Mouse (Mus musculus) frontal cortex, adult (tissue): ENCODE data around the gene Galns.
A peak's percentile ranks its signal among the peaks of the same experiment; 100 is the strongest.
"Not testable (repeated sequence)": the region's sequence is repeated elsewhere in the genome, so short reads cannot be mapped to it uniquely, and the experiment has no call there.

ENCODE experiments used
- ATAC-seq: cut with Nextera tagmentation; 2 replicates; pipeline ENCODE4 v1.9.2; 2017; ENCODE audit warnings: mild to moderate bottlenecking, moderate library complexity, mixed read lengths; ENCODE audit not compliant: low TSS enrichment

The Galns gene

GRCm38 (mm10) chr8:122593783-122594507 lies 17.3 kb downstream of the Galns start:
- no peak for ATAC-seq

GRCm38 (mm10) chr8:122593240-122593639 lies 18.0 kb downstream of the Galns start:
- ATAC-seq, result no peak

- no peak for ATAC-seq
These were observed 24.5 kb downstream of the Galns start for GRCm38 (mm10) chr8:122586749-122587148.

- ATAC-seq, result no peak
These were observed 25.1 kb downstream of the Galns start for GRCm38 (mm10) chr8:122586171-122586570.

GRCm38 (mm10) chr8:122585411-122585891 lies 25.8 kb downstream of the Galns start:
- no peak for ATAC-seq

GRCm38 (mm10) chr8:122584981-122585380 lies 26.3 kb downstream of the Galns start:
- ATAC-seq, result no peak; the same call in 1 of the 2 replicates

- ATAC-seq, result no peak
These were observed 30.3 kb downstream of the Galns start for GRCm38 (mm10) chr8:122580926-122581325.

GRCm38 (mm10) chr8:122579196-122579595 lies 32.1 kb downstream of the Galns start:
- no peak for ATAC-seq

GRCm38 (mm10) chr8:122577116-122577515 lies 34.1 kb downstream of the Galns start:
- ATAC-seq, result peak; percentile 14; the same call in 1 of the 2 replicates

- ATAC-seq, result peak; percentile 92
These were observed 34.6 kb downstream of the Galns start, which contains the start of gene Aprt for GRCm38 (mm10) chr8:122576648-122577022. Aprt (minus strand) TSS chr8:122576909.

GRCm38 (mm10) chr8:122575735-122576647 lies 35.3 kb downstream of the Galns start:
- ATAC-seq, result peak; percentile 13; the same call in 1 of the 2 replicates

GRCm38 (mm10) chr8:122575286-122575685 lies 36.0 kb downstream of the Galns start:
- no peak for ATAC-seq

GRCm38 (mm10) chr8:122574667-122575251 lies 36.5 kb downstream of the Galns start:
- ATAC-seq, result no peak

- no peak for ATAC-seq
These were observed 37.0 kb downstream of the Galns start for GRCm38 (mm10) chr8:122574264-122574663.

- ATAC-seq, result no peak
These were observed 37.7 kb downstream of the Galns start for GRCm38 (mm10) chr8:122573577-122573976.

- not testable (repeated sequence) for ATAC-seq
These were observed 38.1 kb downstream of the Galns start for GRCm38 (mm10) chr8:122573176-122573575.

GRCm38 (mm10) chr8:122572751-122573150 lies 38.5 kb downstream of the Galns start:
- no peak for ATAC-seq

GRCm38 (mm10) chr8:122571750-122572267 lies 39.5 kb downstream of the Galns start:
- no peak for ATAC-seq

- no peak for ATAC-seq
These were observed 40.1 kb downstream of the Galns start for GRCm38 (mm10) chr8:122571153-122571552.

GRCm38 (mm10) chr8:122569996-122570395 lies 41.3 kb downstream of the Galns start:
- ATAC-seq, result no peak

- no peak for ATAC-seq
These were observed 41.9 kb downstream of the Galns start for GRCm38 (mm10) chr8:122569329-122569728.

- no peak for ATAC-seq
These were observed 42.4 kb downstream of the Galns start for GRCm38 (mm10) chr8:122568881-122569309.
